Mouse (Mus musculus) erythroblast, embryonic 14.5 days (primary cell): Measurements from ENCODE around the gene Mapk1ip1l.

Experiments used
- GATA1 ChIP-seq: IDR thresholded peaks from 2 replicates; pipeline ENCODE4 v1.6.1; 2012; ENCODE audit warnings: low read length, inconsistent platforms, mixed read lengths
- TAL1 ChIP-seq: IDR thresholded peaks from 3 replicates; pipeline ENCODE4 v1.6.1; 2012; ENCODE audit warnings: low read length, inconsistent platforms, mixed read lengths

DNA sequence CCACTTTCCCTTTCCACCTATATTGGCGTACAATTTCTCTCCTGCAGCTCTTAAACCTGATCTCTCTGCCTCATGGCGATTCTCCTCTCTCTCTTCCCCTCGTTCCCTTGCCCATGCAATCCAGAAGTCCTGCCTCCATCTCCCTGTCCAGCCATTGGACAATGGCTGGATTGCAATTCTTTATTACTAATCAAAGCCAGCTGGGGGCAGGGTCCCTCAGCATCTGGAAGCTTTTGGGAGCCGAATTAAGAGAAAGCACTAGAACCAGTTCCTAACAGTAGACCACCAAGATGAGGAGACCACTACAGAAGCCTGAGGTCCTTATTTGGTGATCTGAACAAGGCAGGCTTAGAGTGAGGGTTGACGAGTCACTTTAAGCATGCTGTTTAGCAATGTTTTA is 33.9 kb downstream of the Mapk1ip1l start:
- TF ChIP-seq GATA1, result no peak
- no peak for TF ChIP-seq TAL1
